Mouse (Mus musculus): ENCODE data around the gene Rsph3b.
A peak's percentile ranks its signal among the peaks of the same experiment; 100 is the strongest.

Rsph3b gene

DNA sequence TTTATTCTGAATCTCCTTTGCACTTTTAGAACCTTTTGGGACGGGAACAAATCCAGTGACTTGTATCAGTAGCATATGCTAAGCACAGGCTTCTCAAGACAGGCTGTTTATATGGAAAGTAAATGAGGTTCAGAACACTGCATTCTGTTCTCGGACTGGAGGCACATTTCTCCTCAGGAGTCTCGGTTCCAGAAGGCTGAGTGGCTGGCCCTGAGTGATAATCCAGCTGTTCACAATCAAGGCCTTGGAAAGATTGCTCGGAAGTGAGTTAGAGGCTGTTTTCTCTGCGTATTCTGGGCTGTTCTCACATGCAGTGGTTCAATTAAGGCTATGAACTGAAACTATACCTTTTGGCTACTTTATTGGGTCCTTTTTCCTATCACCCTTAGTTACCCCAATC is 82.9 kb downstream of the Rsph3b start:
- no peak for DNase-seq (ENCODE audit: low read depth, low spot score)

DNA sequence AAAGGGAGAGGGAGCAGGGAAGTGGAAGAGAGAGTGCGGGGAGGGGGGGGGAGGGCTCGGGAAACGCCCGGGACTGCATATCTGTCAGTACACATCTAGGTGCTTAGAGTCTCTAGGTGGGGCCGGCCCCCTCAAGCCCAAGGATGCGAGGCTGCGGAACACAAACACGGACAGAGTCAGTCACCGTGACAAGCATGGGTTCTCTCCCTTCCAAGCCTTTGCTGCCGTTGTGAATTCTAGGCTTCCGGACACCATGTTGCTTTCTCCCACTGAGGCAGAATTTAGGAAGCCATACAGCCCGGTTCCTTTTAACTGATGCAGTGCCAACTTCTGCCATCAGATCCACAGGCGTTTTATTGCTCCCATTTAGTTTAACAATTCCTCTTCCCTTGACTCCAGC is 83.6 kb downstream of the Rsph3b start:
- DNase-seq (ENCODE audit: low read depth, low spot score): no peak

DNA sequence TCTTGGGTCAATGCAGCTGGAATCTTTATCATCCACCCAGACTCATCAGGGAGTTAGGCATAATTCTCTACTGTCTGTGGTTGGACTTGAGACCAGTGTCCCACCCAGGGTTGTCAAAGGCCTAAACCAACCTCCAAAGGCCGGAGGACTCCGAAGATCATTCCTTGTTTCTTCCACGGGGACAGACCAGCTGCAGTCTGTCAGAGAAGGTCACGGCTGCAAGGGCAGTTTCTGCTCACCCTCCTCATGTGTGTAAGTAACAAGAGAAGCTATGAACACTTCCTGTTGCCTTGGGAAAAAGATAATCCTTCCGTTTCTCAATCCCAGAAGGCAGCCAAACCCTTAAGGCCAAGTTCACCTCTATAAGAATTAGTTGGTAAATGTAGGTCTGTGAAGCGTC is 85.0 kb downstream of the Rsph3b start:
- no peak for DNase-seq (ENCODE audit: low read depth, low spot score)

DNA sequence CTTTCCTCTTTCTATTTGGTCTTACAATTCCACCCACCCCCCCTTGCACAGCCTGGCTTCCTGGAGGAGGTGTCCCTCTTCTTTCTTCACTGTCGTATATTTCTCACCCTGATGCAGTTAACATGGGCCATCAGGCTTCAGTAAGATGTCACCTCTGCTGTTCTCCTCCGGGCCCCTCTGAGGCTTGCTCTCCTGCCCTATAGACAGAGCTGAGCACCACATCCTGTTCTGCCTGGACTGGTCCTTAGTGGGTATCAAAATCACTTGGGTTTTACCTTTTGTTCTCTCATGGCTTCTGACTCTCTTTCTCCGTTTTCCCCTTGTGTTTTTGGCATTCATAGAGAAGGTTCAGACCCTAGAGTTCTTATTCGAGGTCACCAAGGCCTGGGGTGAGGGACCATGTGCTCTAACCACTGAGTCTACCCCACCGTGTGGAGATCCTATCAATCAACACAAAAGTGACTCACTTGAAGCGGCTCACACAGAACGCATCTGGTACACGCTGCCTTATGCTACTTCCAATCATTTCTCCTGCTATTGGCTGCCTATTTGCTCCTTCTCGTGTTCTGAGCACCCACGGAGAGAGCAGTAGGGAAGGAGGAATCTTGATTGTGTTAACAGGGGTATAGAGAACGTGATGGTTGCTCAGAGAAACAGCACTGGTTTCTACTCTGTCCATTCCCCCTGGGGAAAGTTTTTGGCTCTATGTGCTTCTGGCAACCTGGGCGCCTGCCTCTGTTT is 86.3 kb downstream of the Rsph3b start:
- peak; percentile 41 for DNase-seq (ENCODE audit: low read depth, low spot score)

DNA sequence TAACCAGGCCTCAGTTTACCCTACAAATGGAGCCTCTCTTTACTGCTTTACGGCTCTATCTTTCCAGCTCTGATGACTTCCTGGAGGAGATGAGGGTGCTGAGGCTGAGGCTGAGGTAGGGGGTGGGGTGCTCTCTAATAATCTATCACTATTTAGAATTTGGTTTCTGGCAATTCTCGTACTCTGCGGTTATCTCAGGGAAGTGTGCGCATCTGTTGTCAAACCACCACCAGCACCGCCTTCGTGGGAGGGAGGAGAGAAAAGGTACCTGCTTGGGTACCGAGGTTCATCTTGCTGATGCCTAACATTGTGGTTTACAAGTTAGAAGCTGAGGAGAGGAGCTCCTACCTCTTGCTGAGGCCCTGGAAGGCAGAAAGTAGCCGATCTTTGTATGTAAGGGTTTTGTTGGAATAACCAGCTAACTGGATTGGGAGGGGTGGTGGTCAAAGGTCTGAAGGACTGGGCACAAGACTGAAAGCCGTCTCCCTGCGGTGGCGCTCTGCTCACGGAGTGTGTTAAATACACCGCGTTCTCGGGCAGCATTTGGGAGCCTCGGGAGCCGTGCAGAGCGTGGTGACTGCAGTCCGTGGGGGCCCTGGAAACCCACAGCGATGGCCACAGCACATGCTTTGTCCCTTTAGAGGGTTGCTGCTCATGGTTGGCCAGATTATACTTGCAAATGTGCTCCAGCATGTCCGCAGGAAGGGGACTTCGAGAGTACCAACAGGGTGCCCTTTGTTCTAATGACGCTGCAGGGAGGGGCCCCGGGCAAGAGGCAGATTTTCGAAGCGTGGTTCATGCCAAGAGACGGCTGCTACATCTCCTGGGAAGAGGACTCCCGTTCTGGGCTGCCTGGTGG is 87.1 kb downstream of the Rsph3b start:
- peak; percentile 90 for DNase-seq (ENCODE audit: low read depth, low spot score)

DNA sequence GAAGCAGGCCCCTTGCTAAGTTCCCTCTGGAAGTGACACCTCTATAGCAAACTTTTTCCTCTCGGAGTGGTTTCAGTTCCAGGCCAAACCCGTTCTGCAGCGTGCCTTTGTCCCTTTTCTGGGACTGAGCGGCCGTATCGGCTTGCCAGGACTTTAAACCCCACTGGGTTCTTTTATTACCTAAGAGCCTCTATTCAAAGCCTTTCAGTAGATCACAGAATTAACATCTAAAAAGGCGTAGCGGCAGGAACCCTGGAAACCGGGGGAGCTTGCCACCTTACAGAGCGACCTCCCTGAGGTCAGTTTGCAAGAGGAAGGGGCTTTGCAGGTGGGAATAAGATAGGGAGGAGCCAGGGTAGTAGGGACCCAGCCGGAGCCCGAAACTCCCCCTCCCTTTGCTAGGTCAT is 88.0 kb downstream of the Rsph3b start:
- DNase-seq (ENCODE audit: low read depth, low spot score): no peak

DNA sequence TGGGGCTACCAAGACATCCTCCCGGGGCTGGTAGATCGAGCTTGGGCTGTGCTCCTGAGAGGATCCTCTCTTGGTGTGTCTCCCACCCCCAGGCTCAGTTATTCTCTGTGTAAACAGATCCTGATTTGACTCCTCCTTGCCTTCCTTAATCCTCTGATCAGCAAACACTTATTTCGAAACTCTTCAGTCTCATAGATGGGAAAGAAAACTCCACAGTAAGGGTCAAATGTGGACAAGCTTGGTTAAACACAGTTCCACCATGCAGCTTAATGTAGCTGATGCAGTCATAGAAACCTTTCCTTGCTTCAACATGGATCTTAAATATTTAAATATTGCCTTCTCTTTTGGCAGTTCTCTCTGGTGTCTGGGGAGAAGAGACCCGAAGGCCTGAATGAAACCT is 88.4 kb downstream of the Rsph3b start:
- no peak for DNase-seq (ENCODE audit: low read depth, low spot score)

Measured in brain, adult 2 months (tissue).